Mouse (Mus musculus) 416B (cell line): ENCODE results near the gene Trak1.

Source experiments
- DNase-seq: peaks from one replicate; pipeline ENCODE4 v3.0.0; 2011; ENCODE audit warnings: low read depth

Trak1 gene

GRCm38 (mm10) chr9:121295221-121295620 lies 2.1 kb upstream of the Trak1 start:
- no peak for DNase-seq

- peak; percentile 20 for DNase-seq
These were observed 730 bp downstream of the Trak1 start for GRCm38 (mm10) chr9:121298065-121298398.

GRCm38 (mm10) chr9:121298411-121299091 lies 1.2 kb downstream of the Trak1 start:
- peak; percentile 42 for DNase-seq

GRCm38 (mm10) chr9:121299223-121299755 lies 2.0 kb downstream of the Trak1 start:
- no peak for DNase-seq

GRCm38 (mm10) chr9:121299976-121300570 lies 2.8 kb downstream of the Trak1 start:
- DNase-seq = no peak

GRCm38 (mm10) chr9:121301041-121301920 lies 4.0 kb downstream of the Trak1 start:
- peak; percentile 26 for DNase-seq

- peak; percentile 49 for DNase-seq
These were observed 5.2 kb downstream of the Trak1 start for GRCm38 (mm10) chr9:121302543-121302942.

- no peak for DNase-seq
These were observed 5.8 kb downstream of the Trak1 start for GRCm38 (mm10) chr9:121303086-121303485.

GRCm38 (mm10) chr9:121303748-121304147 lies 6.4 kb downstream of the Trak1 start:
- no peak for DNase-seq

GRCm38 (mm10) chr9:121304520-121304919 lies 7.2 kb downstream of the Trak1 start:
- DNase-seq = no peak

GRCm38 (mm10) chr9:121305456-121305855 lies 8.2 kb downstream of the Trak1 start:
- DNase-seq = peak; percentile 30

- DNase-seq = no peak
These were observed 12.0 kb downstream of the Trak1 start for GRCm38 (mm10) chr9:121309287-121309686.

- DNase-seq = no peak
These were observed 13.2 kb downstream of the Trak1 start for GRCm38 (mm10) chr9:121310501-121310900.

- no peak for DNase-seq
These were observed 14.5 kb downstream of the Trak1 start for GRCm38 (mm10) chr9:121311846-121312236.

- no peak for DNase-seq
These were observed 15.1 kb downstream of the Trak1 start for GRCm38 (mm10) chr9:121312237-121312891.

- peak; percentile 74 for DNase-seq
These were observed 16.5 kb downstream of the Trak1 start for GRCm38 (mm10) chr9:121313656-121314374.

GRCm38 (mm10) chr9:121314541-121315152 lies 17.3 kb downstream of the Trak1 start:
- peak; percentile 88 for DNase-seq

- DNase-seq = no peak
These were observed 18.7 kb downstream of the Trak1 start for GRCm38 (mm10) chr9:121315901-121316595.

- peak; percentile 28 for DNase-seq
These were observed 19.5 kb downstream of the Trak1 start for GRCm38 (mm10) chr9:121316621-121317405.
